In the genomic region with DNA sequence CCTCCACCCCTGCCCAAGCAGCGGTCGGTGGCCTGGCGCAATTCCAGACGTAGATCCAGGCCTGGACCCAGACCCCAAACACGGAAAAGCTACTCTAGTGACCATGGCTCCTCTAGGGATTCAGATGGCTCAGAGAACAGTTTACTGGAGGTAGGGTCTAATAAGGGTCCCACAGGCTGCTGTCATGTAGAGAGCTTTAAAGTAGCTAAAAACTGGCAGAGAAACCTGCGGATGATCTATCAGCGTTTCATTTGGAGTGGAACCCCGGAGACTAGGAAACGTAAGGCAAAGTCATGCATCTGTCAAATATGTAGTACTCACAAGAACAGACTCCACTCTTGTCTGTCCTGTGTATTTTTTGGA, we compare ENCODE assay signal across 8 mouse cellular contexts. TPM values are rescaled to one million over a fixed set of nuclear protein-coding genes. Genes with fewer than 3 reads are reported as not detected.
DNase-seq lines count a peak whose midpoint lies in the region; ATAC-seq lines count a peak whose summit lies in the region.

No protein-coding gene starts in this region.

- no peaks in the 10 kb centered on the region for H3K4me1 ChIP-seq in lung, embryonic 16.5 days (replicated peaks; ENCODE audit: control insufficient read depth, insufficient read depth, low read length)
- H3K4me1 ChIP-seq in forebrain, embryonic 12.5 days = no peaks in the 10 kb centered on the region
- H3K4me1 ChIP-seq in limb, embryonic 10.5 days = no peaks in the 10 kb centered on the region
- no peaks in the 10 kb centered on the region for H3K4me1 ChIP-seq in neural tube, embryonic 15.5 days

- peak overlapping the region; percentile 65 for H3K9ac ChIP-seq in lung, embryonic 16.5 days (ENCODE audit: low read length)
- peak overlapping the region; percentile 61; the same call in 1 of the 2 replicates for H3K9ac ChIP-seq in forebrain, embryonic 12.5 days
- H3K9ac ChIP-seq in neural tube, embryonic 15.5 days (replicated peaks) = peak overlapping the region; percentile 61

- H3K4me3 ChIP-seq in lung, embryonic 16.5 days (ENCODE audit: low read length) = peak overlapping the region; percentile 67
- H3K4me3 ChIP-seq in forebrain, embryonic 12.5 days (replicated peaks) = peak overlapping the region; percentile 55
- peak overlapping the region; percentile 62 for H3K4me3 ChIP-seq in limb, embryonic 10.5 days
- peak overlapping the region; percentile 55 for H3K4me3 ChIP-seq in neural tube, embryonic 15.5 days (replicated peaks)

- DNase-seq in lung, adult 18-20 months = no peak
- no peak for DNase-seq in limb, embryonic 10.5 days (ENCODE audit: low spot score)
- DNase-seq in thymus, adult 18-20 months = no peak
- no peak for DNase-seq in cerebellum, adult 8-10 months
- no peak for DNase-seq in cerebellum, adult 18-20 months

- H3K27ac ChIP-seq in lung, embryonic 16.5 days (ENCODE audit: low read length) = no peak overlapping the region
- peak overlapping the region; percentile 83 for H3K27ac ChIP-seq in forebrain, embryonic 12.5 days
- H3K27ac ChIP-seq in limb, embryonic 10.5 days = peak overlapping the region; percentile 88
- H3K27ac ChIP-seq in neural tube, embryonic 15.5 days (replicated peaks) = peak overlapping the region; percentile 86

- 24% methylated on average over 9 of the region's 9 CpGs for WGBS in lung, embryonic 16.5 days
- 36% methylated on average over 9 of the region's 9 CpGs for WGBS in forebrain, embryonic 12.5 days
- 26% methylated on average over 9 of the region's 9 CpGs for WGBS in limb, embryonic 10.5 days
- 25% methylated on average over 9 of the region's 9 CpGs for WGBS in neural tube, embryonic 15.5 days

- no peaks in the 10 kb centered on the region for H3K27me3 ChIP-seq in lung, embryonic 16.5 days (ENCODE audit: control insufficient read depth, insufficient read depth, low read depth, low read length)
- H3K27me3 ChIP-seq in forebrain, embryonic 12.5 days = 0 out of 2 replicates have a peak, but pooled peaks cover 5% of the 10 kb centered on the region
- peaks cover 53% of the 10 kb centered on the region for H3K27me3 ChIP-seq in limb, embryonic 10.5 days (ENCODE audit: low read depth, poor library complexity, severe bottlenecking)
- H3K27me3 ChIP-seq in neural tube, embryonic 15.5 days (replicated peaks) = peaks cover 2% of the 10 kb centered on the region; the same call in 1 of the 2 replicates

- no peak; the same call in 1 of the 2 replicates for ATAC-seq in lung, embryonic 16.5 days (ENCODE audit: low read depth)
- no peak for ATAC-seq in forebrain, embryonic 12.5 days (ENCODE audit: low FRiP score)
- no peak for ATAC-seq in neural tube, embryonic 15.5 days (ENCODE audit: low FRiP score)

- no peaks in the 10 kb centered on the region for H3K9me3 ChIP-seq in lung, embryonic 16.5 days (ENCODE audit: control insufficient read depth, low read length)
- H3K9me3 ChIP-seq in forebrain, embryonic 12.5 days = no peaks in the 10 kb centered on the region
- no peaks in the 10 kb centered on the region for H3K9me3 ChIP-seq in limb, embryonic 10.5 days (replicated peaks)
- H3K9me3 ChIP-seq in neural tube, embryonic 15.5 days (replicated peaks) = no peaks in the 10 kb centered on the region

- H3K36me3 ChIP-seq in lung, embryonic 16.5 days (ENCODE audit: control insufficient read depth, insufficient read depth, low read length) = no peaks in the 10 kb centered on the region
- H3K36me3 ChIP-seq in forebrain, embryonic 12.5 days (replicated peaks) = no peaks in the 10 kb centered on the region
- H3K36me3 ChIP-seq in limb, embryonic 10.5 days = no peaks in the 10 kb centered on the region
- H3K36me3 ChIP-seq in neural tube, embryonic 15.5 days = no peaks in the 10 kb centered on the region

- H3K4me2 ChIP-seq in lung, embryonic 16.5 days (ENCODE audit: low read depth, low read length) = peak overlapping the region; percentile 66
- peak overlapping the region; percentile 59 for H3K4me2 ChIP-seq in forebrain, embryonic 12.5 days
- H3K4me2 ChIP-seq in neural tube, embryonic 15.5 days = peak overlapping the region; percentile 59

RNA-seq across cellular contexts. Expression of gene Usp51, which starts 1.4 kb away (rescaled TPM):
- polyA plus RNA-seq in lung, embryonic 16.5 days (2015; fragmentation: Nextera tagmentation; extraction: Ambion mirVana) = 0.47 and 0.60 TPM in 2 replicates
- 3.3 and 5.1 TPM in 2 replicates for polyA plus RNA-seq in forebrain, embryonic 12.5 days (2016; fragmentation: Nextera tagmentation; extraction: Ambion mirVana)
- 1.7 and 2.0 TPM in 2 replicates for polyA plus RNA-seq in limb, embryonic 10.5 days (2016; fragmentation: Nextera tagmentation; extraction: Ambion mirVana)
- 2.2 and 2.9 TPM in 2 replicates for polyA plus RNA-seq in neural tube, embryonic 15.5 days (2015; fragmentation: Nextera tagmentation; extraction: Ambion mirVana)

RNA-seq across cellular contexts. Expression of gene Mageh1, which starts 29.7 kb away (rescaled TPM):
- 48.1 and 48.9 TPM in 2 replicates for polyA plus RNA-seq in lung, embryonic 16.5 days (2015; fragmentation: Nextera tagmentation; extraction: Ambion mirVana)
- 86.0 and 92.4 TPM in 2 replicates for polyA plus RNA-seq in forebrain, embryonic 12.5 days (2016; fragmentation: Nextera tagmentation; extraction: Ambion mirVana)
- polyA plus RNA-seq in limb, embryonic 10.5 days (2016; fragmentation: Nextera tagmentation; extraction: Ambion mirVana) = 38.6 and 49.3 TPM in 2 replicates
- polyA plus RNA-seq in neural tube, embryonic 15.5 days (2015; fragmentation: Nextera tagmentation; extraction: Ambion mirVana) = 103 and 129 TPM in 2 replicates
